In the genomic region with DNA sequence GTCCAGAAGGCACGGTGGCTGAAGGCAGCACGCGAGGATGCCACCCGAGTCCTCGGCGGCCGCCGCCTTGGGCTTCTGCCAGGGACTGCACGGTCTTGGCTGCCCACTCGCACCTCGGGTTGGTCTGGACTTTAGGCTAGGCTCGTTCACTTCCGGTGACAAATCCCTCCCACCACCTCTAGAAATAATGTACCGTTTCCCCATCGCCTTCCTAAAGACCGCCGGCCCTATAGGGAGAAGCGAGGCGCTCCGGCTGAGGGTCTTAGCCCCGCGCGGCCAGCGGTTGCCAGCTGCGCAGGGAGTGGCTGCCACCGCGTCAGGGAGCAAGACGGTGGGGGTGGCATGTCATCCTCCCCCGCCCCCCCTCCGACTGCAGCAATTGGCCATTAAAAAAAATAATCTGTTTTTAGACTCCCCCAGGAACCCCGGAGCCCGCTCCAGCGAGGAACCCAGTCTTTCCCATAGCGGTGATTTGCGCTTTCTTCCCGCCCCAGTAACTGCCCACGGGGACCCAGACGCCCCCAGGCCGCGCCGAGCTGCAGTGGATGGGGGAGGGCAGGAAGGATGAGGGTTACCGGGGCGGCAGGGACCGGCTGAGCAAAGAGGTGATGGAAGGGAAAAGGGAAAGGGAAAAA, we compare ENCODE assay signal across 8 mouse cellular contexts. TPM values are rescaled to one million over a fixed set of nuclear protein-coding genes. Genes with fewer than 3 reads are reported as not detected.
A peak's percentile ranks its signal among the peaks of the same experiment; 100 is the strongest.
DNase-seq lines count a peak whose midpoint lies in the region; ATAC-seq and TF ChIP-seq lines count a peak whose summit lies in the region.

No protein-coding gene starts in this region.

- no peaks in the 10 kb centered on the region for H3K9me3 ChIP-seq in heart, embryonic 10.5 days
- no peaks in the 10 kb centered on the region for H3K9me3 ChIP-seq in kidney, embryonic 15.5 days (replicated peaks)

- H3K27ac ChIP-seq in heart, embryonic 10.5 days = peak overlapping the region; percentile 96
- H3K27ac ChIP-seq in kidney, embryonic 15.5 days = peak overlapping the region; percentile 97
- peak overlapping the region; percentile 98 for H3K27ac ChIP-seq in liver, adult 2 months (replicated peaks; ENCODE audit: insufficient read depth, low read depth, low read length)

- no peaks in the 10 kb centered on the region for H3K27me3 ChIP-seq in heart, embryonic 10.5 days (ENCODE audit: insufficient read depth, poor library complexity, severe bottlenecking)
- H3K27me3 ChIP-seq in kidney, embryonic 15.5 days = no peaks in the 10 kb centered on the region
- H3K27me3 ChIP-seq in liver, adult 2 months (ENCODE audit: control insufficient read depth, insufficient read depth, low read length) = no peaks in the 10 kb centered on the region

- under 1% methylated on average over 44 of the region's 44 CpGs for WGBS in heart, embryonic 10.5 days
- whole genome bisulfite sequencing in kidney, embryonic 15.5 days = under 1% methylated on average over 44 of the region's 44 CpGs
- WGBS in liver, adult 2 months = under 1% methylated on average over 44 of the region's 44 CpGs

- TF ChIP-seq CTCF in liver, adult 2 months (IDR thresholded peaks at IDR 0.05; ENCODE audit: low read depth, low read length) = no peak

- H3K9ac ChIP-seq in kidney, embryonic 15.5 days = peak overlapping the region; percentile 60
- H3K9ac ChIP-seq in liver, adult 2 months (ENCODE audit: low read depth, low read length) = peak overlapping the region; percentile 95

- peak overlapping the region; percentile 93 for H3K4me2 ChIP-seq in kidney, embryonic 15.5 days

- H3K4me1 ChIP-seq in heart, embryonic 10.5 days = peaks cover 47% of the 10 kb centered on the region
- peaks cover 43% of the 10 kb centered on the region for H3K4me1 ChIP-seq in kidney, embryonic 15.5 days
- peaks cover 16% of the 10 kb centered on the region for H3K4me1 ChIP-seq in liver, adult 2 months (ENCODE audit: control insufficient read depth, insufficient read depth, low read length)

- peak; percentile 44 for ATAC-seq in erythroblast, adult 5-6 weeks (replicated peaks; ENCODE audit: low FRiP score, poor library complexity, severe bottlenecking)
- ATAC-seq in kidney, embryonic 15.5 days (replicated peaks; ENCODE audit: low FRiP score) = peak; percentile 61
- peak; percentile 41 for ATAC-seq in monocyte, adult 5-6 weeks (replicated peaks; ENCODE audit: insufficient number of reproducible peaks, low FRiP score, low TSS enrichment, poor library complexity, severe bottlenecking)

- TF ChIP-seq POLR2A in liver, adult 2 months (IDR thresholded peaks at IDR 0.05; ENCODE audit: extremely low read depth, insufficient read depth, low read length) = no peak

- H3K79me2 ChIP-seq in liver, adult 2 months (ENCODE audit: control insufficient read depth, insufficient read depth, low read length) = peaks cover 24% of the 10 kb centered on the region

- 0 out of 2 replicates have a peak, but pooled peaks cover 8% of the 10 kb centered on the region for H3K36me3 ChIP-seq in heart, embryonic 10.5 days
- H3K36me3 ChIP-seq in kidney, embryonic 15.5 days = peaks cover 11% of the 10 kb centered on the region
- H3K36me3 ChIP-seq in liver, adult 2 months (ENCODE audit: control insufficient read depth, insufficient read depth, low read length) = no peaks in the 10 kb centered on the region

- DNase-seq in A20 (ENCODE audit: low read depth, low spot score) = peak; percentile 85
- DNase-seq in brain, adult 2 months (ENCODE audit: low read depth, low spot score) = peak; percentile 92
- peak; percentile 82 for DNase-seq in heart, embryonic 10.5 days (ENCODE audit: low spot score)
- DNase-seq in liver, adult 2 months (ENCODE audit: extremely low read depth, low read depth, low spot score) = peak; percentile 82
- DNase-seq in spleen, postnatal 36 days (ENCODE audit: low spot score in 2 of 2) = peak; percentile 65 to 67

- H3K4me3 ChIP-seq in heart, embryonic 10.5 days = peak overlapping the region; percentile 77
- H3K4me3 ChIP-seq in kidney, embryonic 15.5 days (replicated peaks) = peak overlapping the region; percentile 83
- peak overlapping the region; percentile 97 for H3K4me3 ChIP-seq in liver, adult 2 months (ENCODE audit: insufficient read depth, low read depth, low read length)

RNA-seq across cellular contexts. Expression of a gene that starts 0.9 kb away (rescaled TPM):
- total RNA-seq in erythroblast, adult 5-6 weeks (2015; ENCODE audit: low replicate concordance) = 2.3 and 8.1 TPM in 2 replicates
- total RNA-seq in erythroblast, adult 5-6 weeks (2017; ENCODE audit: low replicate concordance) = 1.7 and 5.4 TPM in 2 replicates
- polyA plus RNA-seq in heart, embryonic 10.5 days (2016; fragmentation: Nextera tagmentation; extraction: Ambion mirVana) = 43.8 and 63.2 TPM in 2 replicates
- polyA plus RNA-seq in kidney, embryonic 15.5 days (2015; fragmentation: Nextera tagmentation; extraction: Ambion mirVana) = 59.3 and 59.7 TPM in 2 replicates
- total RNA-seq in liver, adult 2 months (2014; rRNA removed) = 8.5 and 10.0 TPM in 2 replicates
- 16.0 and 17.0 TPM in 2 replicates for polyA plus RNA-seq in liver, adult 2 months (2012; rRNA removed)
- 6.9 to 17.1 TPM (median 7.5 TPM) in 3 replicates for total RNA-seq in monocyte, adult 5-6 weeks (2017)

RNA-seq across cellular contexts. Expression of a gene that starts 20.7 kb away (rescaled TPM):
- not detected in 2 replicates for total RNA-seq in erythroblast, adult 5-6 weeks (2015; ENCODE audit: low replicate concordance)
- not detected in 2 replicates for total RNA-seq in erythroblast, adult 5-6 weeks (2017; ENCODE audit: low replicate concordance)
- polyA plus RNA-seq in heart, embryonic 10.5 days (2016; fragmentation: Nextera tagmentation; extraction: Ambion mirVana) = not detected in 2 replicates
- polyA plus RNA-seq in kidney, embryonic 15.5 days (2015; fragmentation: Nextera tagmentation; extraction: Ambion mirVana) = 0.08 TPM in 1 of 2 replicates, not detected in the other
- not detected in 2 replicates for total RNA-seq in liver, adult 2 months (2014; rRNA removed)
- polyA plus RNA-seq in liver, adult 2 months (2012; rRNA removed) = 0.02 TPM in 1 of 2 replicates, not detected in the other
- not detected in 3 replicates for total RNA-seq in monocyte, adult 5-6 weeks (2017)

RNA-seq across cellular contexts. Expression of a gene that starts 31.3 kb away (rescaled TPM):
- total RNA-seq in erythroblast, adult 5-6 weeks (2015; ENCODE audit: low replicate concordance) = 6.5 and 7.5 TPM in 2 replicates
- 3.7 and 4.0 TPM in 2 replicates for total RNA-seq in erythroblast, adult 5-6 weeks (2017; ENCODE audit: low replicate concordance)
- 3.3 and 3.4 TPM in 2 replicates for polyA plus RNA-seq in heart, embryonic 10.5 days (2016; fragmentation: Nextera tagmentation; extraction: Ambion mirVana)
- polyA plus RNA-seq in kidney, embryonic 15.5 days (2015; fragmentation: Nextera tagmentation; extraction: Ambion mirVana) = 4.2 and 4.9 TPM in 2 replicates
- total RNA-seq in liver, adult 2 months (2014; rRNA removed) = 7.9 and 13.5 TPM in 2 replicates
- polyA plus RNA-seq in liver, adult 2 months (2012; rRNA removed) = 3.2 and 3.9 TPM in 2 replicates
- 15.0 to 38.1 TPM (median 25.2 TPM) in 3 replicates for total RNA-seq in monocyte, adult 5-6 weeks (2017)

Comparison
In these comparisons a context has a peak if more than half of its experiments do, and no peak if none do; other contexts are left out.
1. Peak in every context shown above with its lines: DNase-seq, ATAC-seq, H3K4me3 ChIP-seq and H3K27ac ChIP-seq.